Mouse (Mus musculus) embryonic fibroblast, embryonic 13.5 days (primary cell): Measurements from ENCODE around the gene Ggcx. TPM values are rescaled to one million over a fixed set of nuclear protein-coding genes. Genes with fewer than 3 reads are reported as not detected.

Source experiments
- H3K27ac ChIP-seq: 2 replicates; pipeline ENCODE4 v1.5.1; 2012; ENCODE audit warnings: low read length, control low read depth, inconsistent platforms; ENCODE audit not compliant: insufficient read depth
- H3K4me1 ChIP-seq: 2 replicates; pipeline ENCODE4 v1.6.1; 2011; ENCODE audit warnings: low read length; ENCODE audit not compliant: control insufficient read depth, insufficient read depth
- H3K4me3 ChIP-seq: 2 replicates; pipeline ENCODE4 v1.5.1; 2011; ENCODE audit warnings: mild to moderate bottlenecking, control low read depth, low read length; ENCODE audit not compliant: insufficient read depth
- CTCF ChIP-seq: IDR thresholded peaks from 2 replicates; pipeline ENCODE4 v1.5.1; 2011; ENCODE audit warnings: mild to moderate bottlenecking, control low read depth, low read length, moderate library complexity, borderline replicate concordance; ENCODE audit not compliant: insufficient read depth
- POLR2A ChIP-seq: IDR thresholded peaks from 2 replicates; pipeline ENCODE4 v1.6.1; 2011; ENCODE audit warnings: low read depth, mild to moderate bottlenecking, control low read depth, low read length, moderate library complexity
- polyA plus RNA-seq: library from polyadenylated mRNA; stranded (reverse); fragments of >200 nt; gene quantifications from 2 replicates; pipeline ENCODE4 v1.2.4, GENCODE M21; 2011; ENCODE audit warnings: low read depth; ENCODE audit not compliant: missing spikeins, insufficient read length

Ggcx gene
- polyA plus RNA-seq, 1 experiment, result 67.0 TPM

DNA sequence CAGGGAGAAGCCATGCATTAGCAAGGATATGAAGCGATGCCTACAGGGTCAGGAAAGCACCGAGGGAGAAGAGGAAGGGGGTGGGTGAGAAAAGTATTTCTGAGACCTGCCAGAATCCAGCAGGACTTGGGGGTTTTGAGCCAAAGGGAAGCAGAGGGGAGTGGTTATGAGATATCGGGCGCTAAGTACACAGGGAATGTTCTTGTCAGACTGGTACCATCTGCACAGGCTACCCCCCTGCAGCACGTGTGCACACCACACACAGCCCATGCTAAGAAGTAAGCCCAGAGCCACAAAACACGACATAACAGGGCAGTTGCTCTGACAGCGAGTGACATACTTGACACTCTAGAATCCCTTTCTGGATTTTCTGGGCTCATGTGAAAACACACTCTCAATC lies 39.9 kb upstream of the Ggcx start:
- peaks cover 10% of the 10 kb centered on the region; the same call in 1 of the 2 replicates for H3K4me1 ChIP-seq
- H3K4me3 ChIP-seq, result no peak overlapping the region
- H3K27ac ChIP-seq, result no peak overlapping the region
- TF ChIP-seq POLR2A (no peak), CTCF (no peak)

DNA sequence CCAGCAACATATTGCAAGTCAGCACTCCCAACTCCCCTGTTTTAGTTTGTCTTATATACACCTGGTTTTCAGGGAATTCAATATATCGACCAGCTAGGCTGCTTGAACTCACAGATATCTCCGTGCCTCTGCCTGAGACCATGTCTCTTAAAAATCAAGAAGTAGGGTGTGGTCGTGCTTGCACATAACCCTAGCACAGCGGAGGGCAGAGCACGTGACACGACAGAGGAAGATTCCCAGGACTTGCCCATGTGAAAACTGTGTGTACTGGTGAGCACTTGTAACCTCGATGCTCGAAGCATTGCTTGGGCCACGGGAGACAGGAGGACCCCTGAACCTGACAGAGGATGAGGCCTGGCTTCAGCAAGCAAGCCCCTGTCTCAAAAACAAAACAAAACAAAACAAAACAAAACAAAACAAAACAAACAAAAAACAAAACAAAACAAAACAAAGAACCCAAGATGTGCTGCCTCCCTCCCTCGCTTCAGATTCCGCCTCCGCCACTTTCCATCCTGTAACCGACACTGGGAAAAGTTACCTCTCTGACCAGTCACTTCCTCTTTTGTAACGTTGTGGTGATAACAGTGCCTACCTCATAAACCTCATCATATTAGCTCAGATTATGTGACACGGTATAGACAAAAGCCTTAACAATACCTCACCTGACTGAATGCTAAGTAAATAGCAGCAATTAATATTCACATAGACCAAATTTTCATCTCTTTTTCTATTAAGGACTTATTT lies 39.1 kb upstream of the Ggcx start:
- no peak overlapping the region for H3K4me3 ChIP-seq
- no peak overlapping the region for H3K27ac ChIP-seq
- H3K4me1 ChIP-seq, result peaks cover 10% of the 10 kb centered on the region; the same call in 1 of the 2 replicates
- TF ChIP-seq CTCF (no peak), POLR2A (no peak)

DNA sequence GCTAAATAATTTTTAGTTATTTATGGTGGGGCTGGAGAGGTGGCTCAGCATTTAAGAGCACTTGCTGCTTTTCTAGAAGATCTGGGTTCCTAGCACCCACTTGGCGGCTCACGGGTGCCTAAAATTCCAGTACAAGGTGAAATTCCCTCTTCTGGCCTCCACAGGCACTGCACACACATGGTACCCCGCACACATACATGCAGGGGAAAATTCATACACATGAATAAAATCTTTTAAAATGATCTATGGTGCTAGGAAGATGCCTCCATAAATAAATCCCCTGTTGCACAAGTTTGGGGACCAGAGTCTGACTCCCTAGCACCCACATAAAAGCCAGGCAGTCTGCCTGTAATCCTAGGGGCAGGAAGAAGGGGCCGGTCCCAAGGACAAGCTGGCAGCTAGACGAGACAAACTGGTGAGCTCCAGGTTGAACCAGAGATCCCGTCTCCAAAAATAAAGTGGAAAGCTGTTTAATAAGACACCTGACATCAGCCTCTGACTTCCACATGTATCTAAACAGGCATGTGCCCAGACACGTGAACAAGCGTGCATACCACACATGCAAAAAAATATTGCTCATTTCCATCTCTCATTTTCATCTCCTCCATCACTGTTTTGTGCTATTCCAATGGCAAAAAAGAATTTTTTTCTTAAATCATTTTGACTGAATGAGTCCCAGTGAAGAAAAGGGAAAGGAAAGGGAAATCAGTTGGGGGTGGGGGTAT lies 35.4 kb upstream of the Ggcx start:
- TF ChIP-seq POLR2A, result no peak
- Histone ChIP-seq H3K4me3 (no peak overlapping the region), H3K4me1 (no peaks in the 10 kb centered on the region), H3K27ac (no peak overlapping the region)

DNA sequence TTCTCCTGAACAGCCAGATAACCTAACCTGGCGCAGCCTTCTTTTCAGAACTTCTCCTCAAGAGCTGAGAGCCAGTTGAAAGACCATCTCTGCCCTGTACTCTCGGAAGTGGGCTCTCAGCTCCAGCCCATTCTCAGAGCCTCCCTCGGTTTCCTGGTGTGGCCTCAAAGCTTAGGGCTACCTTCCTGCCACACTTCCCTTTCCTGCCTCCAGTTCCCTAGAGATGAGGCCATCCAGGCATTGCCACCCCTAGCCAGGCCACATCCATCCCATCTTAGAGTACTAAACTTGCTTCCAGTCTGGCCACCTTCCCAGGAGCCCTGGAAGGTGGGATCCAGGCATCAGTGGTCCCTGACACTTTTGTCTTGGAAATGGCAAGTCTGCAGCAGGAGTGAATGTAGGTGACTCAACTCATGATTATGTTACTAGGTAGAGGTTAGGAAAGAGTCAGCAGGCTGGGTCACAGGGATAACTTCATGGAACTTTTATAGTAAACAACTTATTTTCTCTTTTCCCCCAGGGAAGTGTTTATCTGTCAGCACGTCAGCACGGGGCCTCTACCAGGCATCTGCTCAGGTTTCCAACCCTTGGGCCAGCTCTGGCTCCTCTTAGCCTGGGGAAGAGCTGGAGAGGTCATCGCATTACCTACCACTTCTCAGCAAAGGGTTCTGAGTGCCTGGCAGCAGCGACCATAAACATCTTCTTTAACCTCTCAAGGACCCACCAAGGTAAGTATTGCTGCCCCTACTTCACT lies 34.6 kb upstream of the Ggcx start:
- TF ChIP-seq CTCF, result no peak
- TF ChIP-seq POLR2A, result no peak
- Histone ChIP-seq H3K4me1 (no peaks in the 10 kb centered on the region), H3K4me3 (peak overlapping the region; percentile 40), H3K27ac (peak overlapping the region; percentile 38)

DNA sequence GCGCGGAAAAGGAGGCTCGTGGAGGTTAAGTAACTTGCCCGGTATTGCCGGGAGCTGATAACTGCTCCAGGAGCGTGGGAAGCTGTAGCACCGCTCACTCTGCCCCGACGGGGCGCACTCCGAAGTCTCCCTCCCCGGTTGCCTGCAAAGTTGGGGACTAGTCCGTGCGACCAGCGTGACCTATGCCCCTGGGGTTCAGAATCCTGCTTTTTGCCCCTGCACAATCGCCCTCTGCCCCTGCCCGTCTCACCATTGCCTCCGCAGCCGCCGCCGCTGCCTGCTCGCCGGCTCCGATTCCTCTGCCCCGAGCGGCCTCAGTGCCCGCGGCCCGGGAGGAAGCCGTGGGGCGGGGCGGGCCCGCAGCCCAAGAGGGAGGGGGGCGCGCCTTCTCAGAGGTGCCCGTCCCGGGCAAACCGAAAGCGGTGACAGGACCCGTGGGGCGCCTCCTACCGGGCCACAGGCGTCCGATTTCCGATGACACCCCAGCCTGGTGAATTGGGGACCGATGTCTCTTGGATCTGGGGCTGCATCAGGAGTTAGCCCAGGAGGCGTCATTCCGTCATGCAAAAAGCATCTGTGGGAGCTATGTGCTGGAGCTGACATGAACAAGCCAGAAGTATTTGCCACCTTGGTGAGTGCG lies 33.9 kb upstream of the Ggcx start, which contains the start of gene Vamp5:
TSS of gene Vamp5 (minus strand) at position 338 of the 640 bp plus-strand sequence.
- H3K4me1 ChIP-seq, result no peaks in the 10 kb centered on the region

DNA sequence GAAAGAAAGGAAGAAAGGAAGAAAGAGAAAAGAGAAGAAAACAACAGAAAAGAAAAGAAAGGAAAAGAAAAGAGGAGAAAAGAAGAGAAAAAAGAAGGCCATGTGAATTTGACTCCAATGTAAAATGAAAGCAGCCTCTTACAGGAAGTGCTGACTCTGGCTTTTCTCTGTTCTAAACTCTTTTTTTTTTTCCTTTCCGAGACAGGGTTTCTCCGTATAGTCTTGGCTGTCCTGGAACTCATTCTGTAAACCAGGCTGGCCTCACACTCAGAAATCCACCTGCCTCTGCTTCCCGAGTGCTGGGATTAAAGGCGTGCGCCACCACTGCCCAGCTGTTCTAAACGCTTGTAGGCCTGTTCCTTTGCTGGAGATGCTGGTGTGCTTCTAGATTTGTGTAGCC lies 31.6 kb upstream of the Ggcx start:
- H3K27ac ChIP-seq, result no peak overlapping the region
- H3K4me1 ChIP-seq, result no peaks in the 10 kb centered on the region
- no peak overlapping the region for H3K4me3 ChIP-seq
- TF ChIP-seq CTCF, result no peak
- TF ChIP-seq POLR2A, result no peak

More for the DNA sequence above, 33.9 kb upstream of the Ggcx start, which contains the start of gene Vamp5:
- peak within 1 kb of the TSS; percentile 38 for H3K27ac ChIP-seq
- TF ChIP-seq POLR2A (peak; percentile 53), CTCF (no peak)
- H3K4me3 ChIP-seq, result peak within 1 kb of the TSS; percentile 40

DNA sequence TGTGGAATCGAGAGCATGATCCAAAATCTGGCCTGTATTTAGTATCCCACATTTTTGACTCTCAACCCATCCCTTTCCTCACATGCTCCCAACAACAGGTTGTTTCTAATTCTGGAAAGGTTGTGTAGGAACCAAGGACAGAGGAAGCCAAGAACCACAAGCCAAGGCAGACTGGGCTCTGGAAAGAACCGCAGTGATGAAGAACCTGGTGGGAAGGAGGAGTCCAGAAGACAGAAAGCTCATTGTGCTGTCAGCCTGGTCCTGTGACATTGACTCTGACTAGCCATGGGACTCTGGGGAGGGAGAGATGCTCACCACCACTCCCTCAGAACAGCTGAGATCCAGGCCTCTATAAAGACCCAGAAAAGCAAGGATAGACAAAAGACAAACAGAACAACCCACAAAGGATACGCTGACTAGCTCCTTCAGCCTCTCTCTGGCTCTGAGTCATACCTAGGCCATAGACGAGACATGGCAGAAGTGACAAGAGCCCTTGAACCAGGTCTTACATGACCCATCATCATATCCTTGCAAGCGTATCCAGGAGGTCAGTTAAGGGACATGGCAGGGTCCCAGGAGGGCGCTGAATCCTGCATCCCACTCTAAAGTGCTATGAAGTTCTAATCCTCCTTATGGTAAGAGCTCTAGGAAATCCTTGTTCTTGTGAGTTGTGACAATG lies 30.8 kb upstream of the Ggcx start:
- TF ChIP-seq CTCF (no peak), POLR2A (no peak)
- no peak overlapping the region for H3K27ac ChIP-seq
- no peak overlapping the region for H3K4me3 ChIP-seq
- H3K4me1 ChIP-seq, result no peaks in the 10 kb centered on the region

DNA sequence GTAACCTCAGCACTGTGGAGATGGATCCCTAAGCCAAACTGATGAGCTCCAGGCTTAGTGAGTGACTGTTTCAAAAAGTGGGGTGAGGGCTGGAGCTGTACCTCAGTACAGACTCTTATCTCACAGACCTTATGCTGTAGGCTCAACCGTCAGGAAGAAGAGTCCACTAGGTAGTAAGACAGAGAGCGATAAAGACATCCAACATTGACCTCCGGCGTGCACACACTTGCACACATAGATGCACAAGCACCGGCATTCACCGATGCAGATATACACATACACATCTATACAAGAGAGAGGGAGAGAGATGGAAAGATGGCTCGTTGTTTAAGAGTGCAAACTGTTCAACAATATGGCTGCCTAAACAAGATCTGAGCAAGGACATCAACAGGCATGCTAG lies 30.2 kb upstream of the Ggcx start:
- no peak for TF ChIP-seq CTCF
- no peak for TF ChIP-seq POLR2A
- H3K4me3 ChIP-seq, result no peak overlapping the region
- no peak overlapping the region for H3K27ac ChIP-seq

DNA sequence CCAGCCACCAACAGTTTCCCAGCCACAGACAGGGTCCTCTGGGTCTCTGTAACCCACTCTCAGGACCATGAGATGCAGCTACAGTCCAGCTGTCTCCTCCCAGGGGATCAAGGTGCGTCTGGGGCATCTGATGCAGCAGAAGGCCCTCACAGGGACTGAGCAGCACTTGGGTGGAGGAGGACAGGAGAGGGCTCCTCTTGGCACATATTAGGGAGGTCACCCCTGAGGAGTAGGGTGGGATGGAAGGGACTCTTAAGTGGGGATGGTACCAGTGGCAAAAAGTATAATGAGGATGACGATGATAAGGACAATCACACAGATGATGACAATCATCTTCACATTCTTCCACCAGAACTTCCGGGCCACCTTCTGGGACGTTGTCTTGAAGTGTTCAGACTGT lies 28.9 kb upstream of the Ggcx start:
- Histone ChIP-seq H3K4me3 (no peak overlapping the region), H3K27ac (no peak overlapping the region), H3K4me1 (no peaks in the 10 kb centered on the region)
- no peak for TF ChIP-seq POLR2A
- no peak for TF ChIP-seq CTCF

More for the DNA sequence above, 30.2 kb upstream of the Ggcx start:
- no peaks in the 10 kb centered on the region for H3K4me1 ChIP-seq
